Mouse (Mus musculus) spleen, adult 2 months (tissue): ENCODE data around the gene Rbm45.

Source experiments
- CTCF ChIP-seq: fragments of 200-500 bp; IDR thresholded peaks from 2 replicates; pipeline ENCODE4 v1.5.1; 2011; ENCODE audit warnings: mild to moderate bottlenecking, inconsistent platforms; ENCODE audit not compliant: insufficient read depth, insufficient read length, insufficient replicate concordance; ENCODE audit errors: extremely low read depth
- POLR2A ChIP-seq: fragments of 200-500 bp; IDR thresholded peaks from 2 replicates; pipeline ENCODE4 v1.6.1; 2011; ENCODE audit warnings: low read depth, low read length, inconsistent platforms

DNA sequence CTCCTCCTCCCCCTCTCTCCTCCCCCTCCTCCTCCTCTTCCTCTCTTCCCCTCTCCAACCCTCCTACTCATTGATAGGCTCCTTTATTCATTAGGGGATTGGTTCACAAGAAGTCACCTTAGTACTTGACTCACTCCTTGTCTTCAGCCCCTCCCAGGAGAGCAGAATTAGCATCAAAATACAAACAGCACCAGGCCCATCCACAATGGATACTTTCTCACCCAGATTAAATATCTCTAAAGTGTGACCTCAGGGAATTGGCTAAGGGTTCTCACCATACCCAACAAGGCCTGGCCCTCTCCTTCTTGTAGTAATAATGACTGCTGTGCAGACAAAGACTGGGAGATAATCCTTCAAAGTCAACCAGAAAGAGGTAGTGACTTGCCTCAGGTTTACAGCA is 30.4 kb downstream of the Rbm45 start:
- TF ChIP-seq CTCF (no peak), POLR2A (no peak)
